Mouse (Mus musculus): ENCODE results near the gene Otop3. TPM values are rescaled to one million over a fixed set of nuclear protein-coding genes. Genes with fewer than 3 reads are reported as not detected.

Gene Otop3
- total RNA-seq, 2 experiments from 2014 or later, result 0.42 TPM; not detected in 1

DNA sequence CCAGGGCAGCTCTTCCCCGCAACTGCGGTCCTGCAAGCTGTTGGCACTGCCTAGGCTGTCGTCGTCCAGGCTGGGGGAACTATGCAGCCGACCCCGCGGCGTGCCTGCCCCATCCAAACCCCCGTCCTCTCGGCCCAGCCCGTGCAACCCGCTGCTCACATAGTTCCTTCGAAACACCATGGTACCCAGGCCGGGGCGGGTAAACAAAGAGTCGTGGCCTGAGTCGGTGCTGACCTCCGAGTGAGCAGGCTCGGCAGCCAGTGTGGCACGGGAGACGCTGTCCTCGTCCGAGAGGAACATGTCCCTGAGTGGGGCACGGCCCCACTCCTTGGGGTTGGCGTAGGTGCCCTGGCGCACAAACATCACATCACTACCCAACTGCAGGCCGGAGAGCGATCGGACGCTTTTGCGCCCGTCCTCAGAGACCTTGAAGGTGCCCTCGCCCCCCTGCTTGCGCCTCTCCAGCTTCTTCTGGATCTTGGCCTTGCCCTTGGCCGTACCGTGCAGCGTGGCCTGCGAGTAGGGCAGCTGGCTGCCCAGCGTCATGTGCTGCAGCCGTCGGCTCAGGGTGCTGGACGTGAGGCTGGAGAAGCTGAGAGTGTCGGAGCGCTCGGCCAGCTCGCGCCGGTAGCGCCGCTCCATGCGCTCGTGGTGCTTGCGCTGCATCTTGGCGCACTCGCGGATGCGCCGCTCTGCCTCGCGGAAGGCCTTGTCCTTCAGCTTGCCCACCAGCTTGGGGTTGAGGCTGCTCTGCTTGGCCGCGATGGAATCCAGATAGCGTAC, 16.1 kb upstream of the Otop3 start:
- intact Hi-C loops (cut with DNase I), result no loop called here
- DNase-seq, result no peak

DNA sequence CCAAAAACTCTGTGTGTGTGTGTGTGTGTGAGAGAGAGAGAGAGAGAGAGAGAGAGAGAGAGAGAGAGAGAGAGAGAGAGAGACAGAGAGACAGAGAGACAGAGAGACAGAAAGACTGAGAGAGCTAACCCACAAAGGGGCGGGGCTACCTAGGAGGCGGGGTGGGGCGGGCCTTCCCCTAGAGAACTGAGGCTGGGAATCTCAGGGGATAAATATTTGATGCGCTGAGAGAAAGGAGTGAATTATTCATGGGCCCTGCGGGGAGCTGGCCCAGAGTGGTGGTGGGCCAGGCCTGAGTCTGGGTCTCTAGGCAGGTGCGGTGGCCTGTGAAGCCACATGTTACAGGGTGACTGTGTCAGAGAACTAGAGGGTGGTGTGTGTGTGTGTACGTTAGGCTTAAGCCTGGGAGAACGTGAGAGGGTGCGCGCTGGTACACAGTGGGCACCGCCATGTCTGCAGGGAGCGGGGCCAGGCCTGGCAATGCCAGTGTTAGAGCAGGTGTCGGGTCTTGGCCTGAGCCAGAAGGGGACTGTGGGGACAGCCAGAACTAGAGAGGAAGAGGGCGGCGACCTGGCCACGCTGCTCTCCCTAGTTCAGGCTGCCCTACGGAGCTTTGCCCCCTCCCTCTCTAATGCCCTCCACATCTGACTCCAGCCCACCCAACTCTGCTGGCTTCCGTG, 14.7 kb upstream of the Otop3 start:
- DNase-seq, result peak; percentile 61
- intact Hi-C loops (cut with DNase I), result no loop called here

DNA sequence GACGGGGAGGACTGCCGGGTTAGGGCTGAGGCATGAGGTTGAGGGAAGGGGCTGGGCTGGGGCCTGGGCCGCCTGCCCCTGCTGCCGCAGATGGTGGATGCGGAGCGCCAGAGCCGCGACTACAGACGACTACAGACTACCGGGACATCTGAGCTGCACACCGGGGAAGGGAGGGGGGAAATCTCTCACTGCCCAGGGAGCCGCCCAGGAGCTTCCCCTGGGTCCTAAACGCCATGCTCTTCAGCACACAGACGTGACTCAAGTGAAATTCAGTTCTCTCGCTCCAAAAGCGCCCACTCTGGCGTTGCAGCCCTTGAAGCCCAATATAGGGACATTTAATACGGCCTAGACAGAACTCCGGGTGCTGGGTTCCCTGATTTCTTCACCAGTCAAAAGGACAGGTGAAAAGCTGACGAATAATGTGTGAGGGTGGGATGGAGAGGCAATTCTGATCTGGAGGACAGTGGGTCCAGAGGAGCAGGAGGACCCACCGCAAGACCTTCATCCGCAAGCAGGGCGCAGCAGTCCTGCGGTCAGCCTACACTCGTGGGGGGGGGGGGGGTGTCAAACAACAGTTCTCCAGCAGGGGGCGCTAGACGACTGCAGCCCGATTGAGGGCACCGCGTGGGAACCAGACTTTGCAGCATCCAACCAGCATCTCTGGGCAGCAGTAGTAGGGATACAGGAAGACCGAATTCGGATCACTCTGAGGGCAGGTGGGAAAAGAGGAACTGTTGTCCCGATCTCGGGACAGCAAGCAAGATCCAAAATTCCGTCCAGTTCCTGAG, 12.4 kb upstream of the Otop3 start, which contains the start of gene Ush1g:
Gene Ush1g, minus strand, starts transcription at position 136 of the 788 bp plus-strand sequence.
- intact Hi-C loops (cut with DNase I), result no loop called here
- DNase-seq, result peak; percentile 69

- intact Hi-C loops (cut with DNase I), result no loop called here
- DNase-seq, result no peak
These were observed 11.2 kb upstream of the Otop3 start for GRCm38 (mm10) chr11:115323354-115323753.

GRCm38 (mm10) chr11:115326730-115327129, 7.8 kb upstream of the Otop3 start:
- DNase-seq, result no peak
- intact Hi-C loops (cut with DNase I), result no loop called here

DNA sequence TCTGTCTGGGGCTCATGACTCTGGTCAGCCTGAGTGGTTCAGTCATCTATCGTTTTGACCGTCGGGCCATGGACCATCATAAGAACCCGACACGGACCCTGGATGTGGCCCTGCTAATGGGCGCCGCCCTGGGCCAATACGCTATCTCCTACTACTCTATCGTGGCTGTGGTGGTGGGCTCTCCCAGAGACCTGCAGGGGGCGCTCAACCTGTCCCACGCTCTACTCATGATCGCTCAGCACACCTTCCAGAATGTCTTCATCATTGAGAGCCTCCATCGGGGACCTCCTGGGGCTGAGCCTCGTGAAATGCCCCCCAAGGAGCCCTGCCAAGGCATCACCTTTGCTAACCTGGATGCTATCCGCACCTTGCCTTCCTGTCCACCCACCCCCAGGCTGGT, 5.2 kb upstream of the Otop3 start:
- DNase-seq, result no peak

GRCm38 (mm10) chr11:115335223-115335622, 692 bp downstream of the Otop3 start:
- DNase-seq, result no peak
- intact Hi-C loops (cut with DNase I), result no loop called here

More for the DNA sequence above, 5.2 kb upstream of the Otop3 start:
- intact Hi-C loops (cut with DNase I), result no loop called here

GRCm38 (mm10) chr11:115336115-115336514, 1.6 kb downstream of the Otop3 start:
- no peak for DNase-seq
- intact Hi-C loops (cut with DNase I), result no loop called here

DNA sequence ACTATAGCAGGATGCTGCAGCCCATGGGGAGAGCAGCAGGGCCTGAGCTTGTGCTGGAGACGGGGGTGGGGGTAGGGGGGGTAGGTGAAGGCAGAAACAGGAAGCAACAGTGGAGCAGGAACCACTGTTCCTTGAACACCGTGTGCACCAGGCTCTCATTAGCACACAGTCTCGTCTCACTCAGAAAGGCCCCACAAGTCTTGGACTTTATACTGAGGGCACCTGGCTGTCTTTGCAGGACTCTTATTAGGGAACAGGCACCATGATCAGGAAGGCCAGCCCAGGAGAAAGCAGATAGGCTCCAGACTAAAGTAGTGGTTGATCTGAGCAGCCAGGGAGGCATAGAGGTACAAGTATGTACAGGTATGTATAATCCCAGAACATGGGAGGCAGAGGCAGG, 2.8 kb downstream of the Otop3 start:
- intact Hi-C loops (cut with DNase I), result no loop called here
- no peak for DNase-seq

DNA sequence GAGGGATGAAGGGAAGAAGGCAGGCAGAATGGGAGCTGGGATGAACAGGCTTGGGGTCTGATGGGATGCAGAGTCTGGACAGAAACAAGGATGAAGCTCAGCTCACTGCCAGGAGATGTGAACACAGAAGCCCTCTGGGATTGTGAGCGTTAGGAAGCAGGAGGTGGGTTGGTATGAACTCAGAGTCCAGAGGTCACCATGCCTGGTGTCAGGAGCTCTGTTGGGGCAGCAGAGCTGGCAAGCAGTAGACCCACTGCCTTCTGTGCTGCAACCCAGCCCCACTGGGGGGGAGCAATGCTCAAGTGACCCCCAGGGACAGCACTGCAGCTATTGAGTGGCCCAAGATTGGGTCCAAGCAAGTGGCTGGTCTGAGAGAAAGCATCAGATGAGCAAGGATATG, 3.3 kb downstream of the Otop3 start:
- DNase-seq, result no peak
- intact Hi-C loops (cut with DNase I), result no loop called here

- no peak for DNase-seq
- intact Hi-C loops (cut with DNase I), result no loop called here
These were observed 6.7 kb downstream of the Otop3 start for GRCm38 (mm10) chr11:115341246-115341645.

DNA sequence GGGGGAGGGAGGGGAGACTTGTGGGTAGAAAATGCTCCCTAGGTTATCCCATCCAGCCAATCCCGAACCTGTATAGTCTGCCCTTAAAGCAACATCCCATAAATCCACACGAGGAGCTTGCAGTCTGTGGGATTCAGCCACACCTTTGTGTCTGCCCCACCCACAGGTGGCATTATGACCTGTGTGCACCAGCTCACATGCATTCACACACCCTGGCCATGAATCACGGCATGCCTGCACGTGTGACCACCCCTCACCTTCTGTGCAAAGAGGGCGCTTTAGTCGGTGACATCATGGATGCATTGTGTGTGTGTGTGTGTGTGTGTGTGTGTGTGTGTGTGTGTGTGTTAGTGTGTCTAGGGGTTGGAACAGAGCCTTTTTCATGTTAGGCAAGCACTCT, 7.3 kb downstream of the Otop3 start:
- no peak for DNase-seq
- intact Hi-C loops (cut with DNase I), result no loop called here

DNA sequence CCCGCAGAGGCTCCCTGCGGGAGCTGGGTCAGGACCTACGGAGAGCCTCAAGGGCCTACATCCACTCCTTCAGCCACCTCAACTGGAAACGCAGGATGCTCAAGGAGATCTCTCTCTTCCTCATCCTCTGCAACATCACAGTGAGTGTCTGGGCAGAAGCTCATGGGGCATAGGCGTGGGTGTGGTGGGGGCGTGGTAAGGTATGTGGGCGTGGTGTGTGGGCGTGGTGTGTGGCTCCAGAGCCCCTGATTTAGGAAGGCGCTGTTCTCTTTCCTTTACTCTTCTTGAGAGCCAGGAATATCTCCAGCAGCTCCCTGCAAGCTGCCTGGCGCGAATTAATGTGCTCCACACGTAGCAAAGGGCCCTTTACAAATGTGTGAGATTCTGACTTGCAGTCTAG, 10.4 kb downstream of the Otop3 start:
- DNase-seq, result no peak
- intact Hi-C loops (cut with DNase I), result no loop called here

DNA sequence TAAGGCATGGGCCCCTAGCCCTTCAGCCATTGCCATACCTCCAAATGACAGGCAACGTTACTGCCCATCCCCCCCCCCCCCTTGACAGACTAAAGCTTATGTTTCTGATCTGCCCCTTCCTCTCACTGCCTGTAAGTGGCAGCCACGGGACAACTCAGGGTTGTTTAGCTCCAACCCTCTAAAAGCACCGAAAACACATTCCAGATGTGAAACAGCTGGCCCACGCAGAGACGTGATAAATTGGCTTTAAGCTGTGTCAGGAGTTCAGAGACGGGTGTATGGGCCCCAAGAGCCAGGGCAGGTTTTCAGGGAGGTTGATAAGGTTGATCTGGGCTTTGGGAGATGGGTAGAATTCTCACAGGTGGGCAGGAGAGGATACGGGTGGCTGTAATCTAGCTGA, 11.0 kb downstream of the Otop3 start:
- intact Hi-C loops (cut with DNase I), result no loop called here
- no peak for DNase-seq

DNA sequence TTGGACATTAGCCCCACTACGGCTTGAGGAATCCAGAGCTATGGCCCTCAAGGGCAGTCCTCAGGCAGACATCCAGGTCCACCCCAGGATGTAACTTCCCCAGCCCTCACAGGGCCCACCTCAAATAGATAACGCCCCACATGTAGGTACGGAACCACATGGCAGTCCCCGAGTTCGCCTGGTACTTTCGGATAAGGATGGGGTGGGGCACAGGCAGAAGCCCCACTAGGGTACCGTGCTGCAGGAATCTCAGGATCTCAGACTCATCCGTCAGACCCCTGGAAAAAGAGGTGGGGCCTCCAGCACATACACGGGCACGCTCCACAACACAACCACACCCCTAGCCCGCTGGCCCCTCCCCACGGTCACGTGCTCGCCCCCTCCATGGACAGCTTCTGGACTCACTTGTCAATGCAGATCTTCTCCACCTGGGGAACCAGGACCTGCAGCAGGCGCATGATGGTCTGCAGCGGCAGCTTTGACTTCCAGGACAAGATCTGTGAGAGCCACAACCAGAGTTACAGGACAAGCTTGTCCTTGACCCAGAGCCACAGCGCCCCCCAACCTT, 14.2 kb downstream of the Otop3 start:
- DNase-seq, result no peak
- intact Hi-C loops (cut with DNase I), result no loop called here

- DNase-seq, result no peak
- intact Hi-C loops (cut with DNase I), result loop anchor here (10.0 kb wide), 1 partner anchor 145 kb away; no protein-coding TSS in a partner anchor
These were observed 15.4 kb downstream of the Otop3 start for GRCm38 (mm10) chr11:115349976-115350375.

- no peak for DNase-seq
- intact Hi-C loops (cut with DNase I), result loop anchor here (10.0 kb wide), 1 partner anchor 149 kb away; no protein-coding TSS in a partner anchor
These were observed 18.8 kb downstream of the Otop3 start for GRCm38 (mm10) chr11:115353375-115353774.

DNA sequence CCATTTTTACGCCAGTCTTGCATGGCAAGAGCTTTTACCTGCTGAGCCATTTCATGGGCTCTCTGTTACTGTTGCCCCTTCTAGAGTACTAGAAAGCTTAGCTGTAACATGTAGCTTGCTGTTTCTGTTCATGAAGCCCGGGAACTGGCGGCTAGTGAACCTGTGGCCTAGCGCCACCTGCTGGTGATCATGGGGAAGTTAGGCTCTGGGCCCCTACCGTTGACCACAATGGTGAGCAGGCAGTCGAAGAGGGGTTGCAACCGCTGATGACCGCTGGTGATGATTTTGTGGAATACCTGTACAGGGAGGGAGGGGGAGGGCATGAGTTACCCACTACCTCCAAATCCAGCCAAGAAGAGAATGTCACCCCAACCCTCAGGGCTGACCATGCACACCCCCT, 19.7 kb downstream of the Otop3 start:
- intact Hi-C loops (cut with DNase I), result loop anchor here (10.0 kb wide), 1 partner anchor 149 kb away; no protein-coding TSS in a partner anchor
- DNase-seq, result peak; percentile 79

DNA sequence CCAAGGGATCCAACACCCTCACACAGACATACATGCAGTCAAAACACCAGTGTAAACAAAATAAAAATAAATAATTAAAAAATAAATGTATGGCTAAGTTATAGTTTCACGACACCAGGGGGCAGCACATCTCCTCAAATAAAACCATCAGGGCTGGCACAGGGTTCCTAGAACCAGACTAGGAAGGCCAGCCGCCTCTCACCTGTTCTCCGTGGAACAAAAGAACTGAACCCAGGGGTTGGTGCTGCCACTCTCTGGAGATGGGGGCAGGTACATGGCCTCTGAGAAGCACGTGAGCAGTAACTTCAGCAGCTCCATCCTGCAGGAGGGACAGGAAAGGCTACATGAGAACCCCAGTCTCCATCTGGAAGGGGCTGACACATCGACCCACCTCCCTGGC, 23.9 kb downstream of the Otop3 start:
- DNase-seq, result peak; percentile 81
- intact Hi-C loops (cut with DNase I), result loop anchor here (5.0 to 10.0 kb wide), 2 partner anchors 114 to 154 kb away; no protein-coding TSS in a partner anchor

DNA sequence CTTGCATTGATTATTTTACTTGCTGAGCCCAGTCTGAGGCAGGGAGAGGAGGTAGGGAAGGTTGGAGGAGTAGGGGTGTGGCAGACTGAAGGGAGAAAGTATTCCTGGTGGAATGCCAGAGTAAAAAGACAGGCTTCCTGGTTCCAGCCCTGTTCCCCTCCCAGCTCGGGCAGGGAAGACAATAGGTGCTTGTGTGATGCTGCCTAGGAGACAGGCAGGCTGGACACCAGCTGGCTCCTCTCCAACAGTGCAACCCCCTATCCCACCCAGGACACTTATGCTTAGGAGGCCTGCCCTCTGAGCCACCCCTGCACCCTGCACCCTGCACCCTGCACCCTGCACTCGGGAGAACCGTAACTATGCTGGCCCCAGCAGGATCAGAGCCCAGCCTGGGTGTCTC, 24.8 kb downstream of the Otop3 start:
- no peak for DNase-seq
- intact Hi-C loops (cut with DNase I), result loop anchor here (5.0 to 10.0 kb wide), 2 partner anchors 113 to 154 kb away; no protein-coding TSS in a partner anchor

- intact Hi-C loops (cut with DNase I), result loop anchor here (5.0 to 10.0 kb wide), 3 partner anchors 58 to 155 kb away; partner anchors contain the start of gene Atp5h
- no peak for DNase-seq
These were observed 25.2 kb downstream of the Otop3 start for GRCm38 (mm10) chr11:115359726-115360125.

All from left cerebral cortex, postnatal 4 days (tissue).